Mouse (Mus musculus) lung, adult 2 months (tissue): Measurements from ENCODE around the gene Wfdc21. TPM values are rescaled to one million over a fixed set of nuclear protein-coding genes. Genes with fewer than 3 reads are reported as not detected.

Experiments
- DNase-seq: peaks from one replicate; pipeline ENCODE4 v3.0.0; 2022
- H3K4me1 ChIP-seq: fragments of 200-500 bp; 2 replicates; pipeline ENCODE4 v1.6.1; 2011; ENCODE audit warnings: low read length; ENCODE audit not compliant: control insufficient read depth, insufficient read depth
- H3K4me3 ChIP-seq: fragments of 200-500 bp; replicated peaks from 2 replicates; pipeline ENCODE3; 2011; ENCODE audit warnings: low read depth, mild to moderate bottlenecking, control low read depth, low read length; ENCODE audit errors: extremely low read depth
- CTCF ChIP-seq: fragments of 200-500 bp; IDR thresholded peaks from 2 replicates; pipeline ENCODE4 v1.5.1; 2011; ENCODE audit warnings: mild to moderate bottlenecking, low read length, control low read depth; ENCODE audit not compliant: insufficient read depth
- POLR2A ChIP-seq: fragments of 200-500 bp; IDR thresholded peaks from 2 replicates; pipeline ENCODE4 v1.6.1; 2011; ENCODE audit warnings: low read depth, mild to moderate bottlenecking, control low read depth, low read length, borderline replicate concordance; ENCODE audit errors: extremely low read depth
- WGBS: fragments of 180-500 bp; shearing (Covaris S2); methylation state at CpG from one replicate; pipeline ENCODE4 v1.1.7; 2018; 5-methylcytosine and 5-hydroxymethylcytosine counted together
- polyA plus RNA-seq: library from polyadenylated mRNA; depleted of rRNA; stranded (reverse); fragments of >200 nt; gene quantifications from 2 replicates; pipeline ENCODE4 v1.2.3, GENCODE M21; 2012

The Wfdc21 gene
- polyA plus RNA-seq, 1 experiment: 16.9 TPM

DNA sequence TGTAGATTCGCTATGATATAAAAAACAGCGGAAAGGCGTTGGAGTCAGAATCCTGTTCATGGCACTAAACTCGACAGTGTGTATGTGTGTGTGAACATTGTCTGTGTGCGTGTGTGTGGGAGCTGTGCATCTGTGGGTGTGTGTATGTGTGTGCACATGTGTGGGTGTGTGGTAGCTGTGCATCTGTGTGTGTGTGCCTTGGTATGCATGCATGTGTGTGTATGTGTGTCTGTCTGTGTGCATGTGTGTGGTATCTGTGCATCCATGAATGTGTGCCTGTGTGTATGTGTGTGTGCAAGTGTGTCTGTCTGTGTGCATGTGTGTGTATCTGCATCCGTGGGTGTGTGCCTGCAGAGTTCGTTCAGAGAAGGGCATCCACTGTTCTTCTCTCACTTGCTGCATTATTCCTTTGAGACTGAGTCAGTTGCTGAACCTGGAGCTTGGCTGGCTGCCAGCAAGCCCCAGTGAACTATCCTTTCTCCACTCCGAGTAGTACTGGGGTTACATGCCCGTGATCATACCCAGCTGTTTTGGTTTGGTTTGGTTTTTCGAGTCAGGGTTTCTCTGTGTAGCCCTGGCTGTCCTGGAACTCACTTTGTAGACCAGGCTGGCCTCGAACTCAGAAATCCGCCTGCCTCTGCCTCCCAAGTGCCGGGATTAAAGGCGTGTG is 37.3 kb downstream of the Wfdc21 start:
- TF ChIP-seq CTCF: no peak
- TF ChIP-seq POLR2A: no peak
- H3K4me3 ChIP-seq: no peak overlapping the region
- peaks cover 3% of the 10 kb centered on the region; the same call in 1 of the 2 replicates for H3K4me1 ChIP-seq
- DNase-seq: no peak
- 82% methylated on average over 14 of the region's 14 CpGs for WGBS

DNA sequence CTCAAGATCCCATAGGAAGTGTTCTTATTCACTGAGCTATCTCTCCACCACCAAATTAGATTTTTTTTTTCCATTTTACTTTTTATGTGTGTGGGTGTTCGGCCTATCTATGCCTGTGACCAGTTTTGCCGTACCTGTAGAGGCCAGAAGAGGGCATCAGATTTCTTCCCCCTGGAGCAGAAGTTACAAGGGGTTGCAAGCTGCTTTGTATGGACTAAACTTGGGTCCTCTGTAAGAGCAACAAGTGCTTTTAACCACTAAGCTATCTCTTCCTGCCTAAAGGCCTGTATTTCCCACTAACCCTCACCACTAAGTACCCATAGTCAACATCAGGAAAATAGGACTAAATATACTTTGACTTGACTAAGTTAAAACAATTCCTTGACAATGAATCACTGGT is 37.9 kb downstream of the Wfdc21 start:
- peaks cover 3% of the 10 kb centered on the region; the same call in 1 of the 2 replicates for H3K4me1 ChIP-seq
- no peak for DNase-seq
- WGBS: 84% methylated on average over 2 of the region's 2 CpGs
- TF ChIP-seq CTCF: no peak
- TF ChIP-seq POLR2A: no peak
- no peak overlapping the region for H3K4me3 ChIP-seq

DNA sequence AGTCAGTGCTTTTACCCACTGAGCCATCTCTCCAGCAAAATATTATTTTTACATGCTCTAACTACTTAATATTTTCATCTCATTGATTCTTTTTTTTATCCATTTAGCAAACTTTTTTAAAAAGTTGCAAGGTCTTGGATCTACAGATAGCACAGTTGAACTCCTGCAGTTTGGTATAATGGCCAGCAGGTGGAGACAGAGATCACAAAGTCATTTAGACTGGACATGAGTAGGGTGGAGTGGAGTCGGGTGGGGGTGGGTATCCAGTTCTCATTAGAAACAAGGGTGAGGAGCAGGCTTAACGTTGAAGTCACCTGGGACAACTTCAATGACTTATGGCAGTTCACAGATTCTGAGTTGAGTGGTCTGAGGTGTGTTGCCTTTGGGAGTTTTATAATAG is 38.6 kb downstream of the Wfdc21 start:
- TF ChIP-seq CTCF (peak; percentile 45), POLR2A (no peak)
- no peak overlapping the region for H3K4me3 ChIP-seq
- 1% methylated on average over 2 of the region's 2 CpGs for WGBS
- peaks cover 3% of the 10 kb centered on the region; the same call in 1 of the 2 replicates for H3K4me1 ChIP-seq
- DNase-seq: peak; percentile 53

DNA sequence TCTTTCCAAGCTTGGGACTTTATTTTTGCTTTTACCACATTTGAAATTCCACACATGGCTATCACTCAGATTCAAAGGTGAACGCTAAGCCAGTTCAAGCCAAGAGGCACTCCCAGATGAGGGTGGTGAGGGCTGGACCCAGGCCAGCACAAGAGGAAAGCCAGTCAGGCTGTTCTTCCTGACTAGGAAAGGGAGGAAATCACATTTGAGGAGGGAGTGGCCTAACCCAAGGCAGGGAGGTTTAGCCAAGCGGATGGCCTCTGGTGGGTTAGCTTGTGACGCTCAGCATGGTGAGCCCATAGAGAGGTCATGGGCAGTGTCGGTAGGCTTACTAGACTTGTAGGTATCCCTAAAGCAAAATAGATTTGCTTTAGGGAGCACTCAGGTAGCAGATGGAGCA is 40.1 kb downstream of the Wfdc21 start:
- DNase-seq: peak; percentile 35
- H3K4me1 ChIP-seq: peaks cover 3% of the 10 kb centered on the region; the same call in 1 of the 2 replicates
- TF ChIP-seq CTCF (no peak), POLR2A (no peak)
- WGBS: 41% methylated on average over 4 of the region's 4 CpGs
- no peak overlapping the region for H3K4me3 ChIP-seq

DNA sequence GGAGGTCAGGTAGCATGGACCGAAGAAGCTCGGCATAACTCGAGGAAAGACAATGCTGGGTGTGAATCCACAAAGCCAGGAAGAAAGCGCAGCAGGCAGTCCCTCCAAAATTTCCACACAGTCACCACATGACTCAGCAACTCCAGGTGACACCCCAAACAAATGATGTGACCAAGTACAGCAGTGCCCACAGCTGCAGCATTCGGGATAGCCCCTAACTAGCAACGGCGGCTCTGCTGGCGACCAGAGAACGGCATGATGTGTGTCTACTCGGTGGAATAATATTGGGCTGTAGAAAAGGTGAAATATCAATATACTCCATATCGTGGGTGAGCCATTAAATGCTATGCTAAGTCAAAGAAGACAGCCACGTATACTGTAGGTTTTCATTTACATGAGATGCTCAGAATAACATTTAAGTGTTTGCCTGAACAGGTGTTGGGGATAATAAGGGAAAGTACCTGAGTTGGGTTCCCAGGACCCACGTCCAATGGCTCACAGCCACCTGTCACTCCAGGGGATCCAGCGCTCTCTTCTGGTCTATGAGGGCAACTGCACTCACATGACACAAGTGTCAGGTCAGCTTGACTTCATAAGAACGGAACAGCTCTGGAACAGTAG is 40.8 kb downstream of the Wfdc21 start:
- DNase-seq: no peak
- no peak overlapping the region for H3K4me3 ChIP-seq
- 76% methylated on average over 15 of the region's 15 CpGs for WGBS
- TF ChIP-seq CTCF (0 out of 2 replicates have a peak, but pooled peaks have one; percentile 3), POLR2A (no peak)
- H3K4me1 ChIP-seq: peaks cover 3% of the 10 kb centered on the region; the same call in 1 of the 2 replicates

DNA sequence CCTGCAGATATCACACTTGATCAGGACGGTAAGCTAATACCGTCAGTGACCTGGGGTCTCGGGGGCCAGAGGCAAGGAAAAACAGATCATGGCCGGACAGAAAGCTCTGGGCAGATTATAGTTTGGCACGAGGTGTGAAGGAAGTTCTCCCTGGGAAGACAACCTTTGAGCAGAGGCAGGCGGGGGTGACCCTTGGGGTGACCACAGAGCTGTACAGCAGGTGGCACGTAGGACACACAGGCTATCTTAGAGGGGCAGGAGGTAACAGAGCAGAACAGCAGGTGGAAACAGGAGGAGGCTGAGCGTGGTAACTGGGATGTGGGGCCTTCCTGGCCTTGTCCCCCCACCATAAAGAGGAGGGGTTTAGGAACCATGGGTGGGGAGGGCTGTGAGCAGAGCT is 41.6 kb downstream of the Wfdc21 start:
- 82% methylated on average over 8 of the region's 8 CpGs for WGBS
- TF ChIP-seq POLR2A: no peak
- no peak for TF ChIP-seq CTCF
- DNase-seq: no peak

GRCm38 (mm10) chr11:83789259-83789658 is 42.5 kb downstream of the Wfdc21 start:
- TF ChIP-seq POLR2A (no peak), CTCF (no peak)
- Histone ChIP-seq H3K4me3 (peak overlapping the region; percentile 33), H3K4me1 (peaks cover 3% of the 10 kb centered on the region; the same call in 1 of the 2 replicates)
- 19% methylated on average over 13 of the region's 13 CpGs for WGBS
- DNase-seq: peak; percentile 19

More for the DNA sequence above, 41.6 kb downstream of the Wfdc21 start:
- H3K4me3 ChIP-seq: no peak overlapping the region
- H3K4me1 ChIP-seq: peaks cover 3% of the 10 kb centered on the region; the same call in 1 of the 2 replicates

DNA sequence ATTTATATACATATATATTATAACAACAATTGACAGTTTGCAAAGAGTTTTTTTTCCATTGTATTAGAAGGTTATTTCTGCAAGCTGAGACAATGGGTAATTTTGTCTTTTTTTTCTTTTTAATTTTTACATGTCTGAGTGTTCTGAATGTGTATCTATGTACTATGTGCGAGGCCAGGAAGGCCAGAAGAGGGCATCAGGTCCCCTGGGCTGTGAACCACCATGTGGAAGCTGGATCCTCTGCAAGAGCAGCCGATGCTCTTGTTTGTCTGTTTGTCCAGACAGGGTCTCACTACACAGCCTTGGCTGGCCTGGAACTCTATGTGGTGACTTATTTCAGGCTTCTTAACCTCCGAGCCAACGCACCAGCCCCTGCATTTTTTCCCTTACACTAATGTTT is 44.4 kb downstream of the Wfdc21 start:
- peaks cover 3% of the 10 kb centered on the region; the same call in 1 of the 2 replicates for H3K4me1 ChIP-seq
- WGBS: 63% methylated on average over 4 of the region's 4 CpGs
- TF ChIP-seq POLR2A (no peak), CTCF (no peak)

GRCm38 (mm10) chr11:83792316-83792914 is 45.7 kb downstream of the Wfdc21 start:
- no peak for DNase-seq
- TF ChIP-seq POLR2A (no peak), CTCF (no peak)
- 43% methylated on average over 12 of the region's 12 CpGs for WGBS
- no peak overlapping the region for H3K4me3 ChIP-seq
- H3K4me1 ChIP-seq: no peaks in the 10 kb centered on the region; the same call in 1 of the 2 replicates

More for the DNA sequence above, 44.4 kb downstream of the Wfdc21 start:
- H3K4me3 ChIP-seq: no peak overlapping the region
- no peak for DNase-seq

- Histone ChIP-seq H3K4me3 (no peak overlapping the region), H3K4me1 (no peaks in the 10 kb centered on the region; the same call in 1 of the 2 replicates)
- TF ChIP-seq POLR2A (no peak), CTCF (no peak)
- WGBS: 83% methylated on average over 14 of the region's 14 CpGs
- no peak for DNase-seq
Observed at GRCm38 (mm10) chr11:83793264-83793663, 46.5 kb downstream of the Wfdc21 start.
